Mouse (Mus musculus): ENCODE data around the gene Cmtm2a. TPM values are rescaled to one million over a fixed set of nuclear protein-coding genes. Genes with fewer than 3 reads are reported as not detected.
A peak's percentile ranks its signal among the peaks of the same experiment; 100 is the strongest.
"Not testable (repeated sequence)": the region's sequence is repeated elsewhere in the genome, so short reads cannot be mapped to it uniquely, and the experiment has no call there.

Gene Cmtm2a
- polyA plus RNA-seq, 1 experiment from 2014 or later = not detected

- no peak overlapping the region for H3K27ac ChIP-seq
- no peaks in the 10 kb centered on the region for H3K27me3 ChIP-seq (replicated peaks)
- no peaks in the 10 kb centered on the region for H3K9me3 ChIP-seq
- no peaks in the 10 kb centered on the region for H3K4me1 ChIP-seq
- no peak for ATAC-seq (ENCODE audit: low FRiP score, low read depth)
- H3K36me3 ChIP-seq = no peaks in the 10 kb centered on the region
- WGBS = 84% methylated on average over 5 of the region's 5 CpGs
- H3K9ac ChIP-seq = no peak overlapping the region
- no peak overlapping the region for H3K4me3 ChIP-seq
- H3K4me2 ChIP-seq (replicated peaks) = no peak overlapping the region
These were observed 40.0 kb upstream of the Cmtm2a start for GRCm38 (mm10) chr8:104332665-104333631.

DNA sequence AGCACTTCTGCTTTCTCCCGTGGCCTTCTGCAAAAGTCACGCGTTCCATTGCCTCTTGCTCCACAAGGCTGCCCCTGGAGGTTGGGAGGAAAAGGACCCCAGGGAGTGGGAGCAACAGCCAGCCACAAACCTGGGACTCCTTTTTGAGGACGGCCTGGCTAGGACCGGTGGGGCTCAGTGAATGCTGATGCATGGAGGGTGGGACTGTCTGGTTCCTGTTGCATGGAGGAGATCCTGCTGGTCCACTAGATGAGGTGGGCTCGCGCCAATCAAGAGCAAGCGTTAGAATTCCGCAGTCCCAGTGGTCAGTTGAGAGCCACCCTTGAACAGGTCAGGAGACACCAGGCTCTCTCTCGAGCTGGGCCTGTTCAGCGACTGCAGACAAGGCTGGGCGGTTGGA lies 28.9 kb upstream of the Cmtm2a start, which contains the start of gene Cmtm2b:
TSS of gene Cmtm2b (plus strand) at position 301 of the 400 bp plus-strand sequence.
- not testable (repeated sequence) for H3K4me2 ChIP-seq (replicated peaks); H3K4me3 ChIP-seq
- 90% methylated on average over 12 of the region's 12 CpGs for WGBS

DNA sequence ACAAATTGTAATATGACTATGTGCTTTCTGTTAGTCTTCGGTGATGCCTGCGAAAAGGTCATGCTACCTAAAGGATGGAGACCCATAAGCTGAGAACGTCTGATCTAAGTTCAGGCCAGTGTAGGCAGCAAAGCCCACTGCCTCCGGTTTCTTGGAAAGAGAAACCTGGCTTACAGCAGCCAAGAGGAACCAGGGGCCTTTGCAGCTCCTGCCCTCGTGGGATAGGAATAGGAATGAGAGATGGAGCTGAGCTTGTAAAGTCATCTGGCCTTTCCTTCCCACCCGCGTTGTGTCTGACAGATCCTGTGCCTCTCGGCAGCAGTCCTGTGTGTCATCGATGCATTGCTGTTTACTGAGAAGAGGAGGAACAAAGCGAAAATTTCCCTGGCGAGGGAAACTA lies 28.3 kb upstream of the Cmtm2a start, which contains the start of gene Gm11020:
TSS of gene Gm11020 (plus strand) at position 301 of the 400 bp plus-strand sequence.
- H3K27me3 ChIP-seq (replicated peaks); H3K4me1 ChIP-seq: not testable (repeated sequence)

More for the DNA sequence above, 28.9 kb upstream of the Cmtm2a start, which contains the start of gene Cmtm2b:
- ATAC-seq (ENCODE audit: low FRiP score, low read depth); H3K4me1 ChIP-seq; H3K27me3 ChIP-seq (replicated peaks); H3K9me3 ChIP-seq; H3K27ac ChIP-seq; H3K36me3 ChIP-seq; H3K9ac ChIP-seq: not testable (repeated sequence)

DNA sequence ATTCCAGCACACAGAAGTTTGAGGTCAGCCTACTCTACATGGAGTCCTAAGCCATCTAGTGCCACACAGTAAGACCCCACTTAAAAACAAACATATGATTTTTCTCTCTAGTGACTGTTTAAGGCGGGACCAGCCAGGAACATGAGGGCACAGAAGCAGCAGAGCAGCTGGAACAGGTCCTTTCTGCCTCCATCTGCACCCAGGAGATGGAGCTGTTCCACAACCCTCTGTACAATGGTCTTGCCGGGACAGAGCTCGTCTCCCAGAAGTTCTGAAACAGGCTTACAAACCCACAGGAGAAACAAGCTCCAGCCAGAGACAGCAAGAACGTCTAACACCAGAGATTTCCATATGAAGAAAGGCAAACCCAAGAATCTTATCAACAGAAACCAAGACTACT lies 20.3 kb upstream of the Cmtm2a start:
- Histone ChIP-seq H3K4me3 (no peak overlapping the region), H3K27me3 (replicated peaks) (no peaks in the 10 kb centered on the region), H3K4me2 (replicated peaks) (no peak overlapping the region), H3K27ac (no peak overlapping the region), H3K9me3 (no peaks in the 10 kb centered on the region), H3K36me3 (no peaks in the 10 kb centered on the region), H3K9ac (no peak overlapping the region), H3K4me1 (no peaks in the 10 kb centered on the region)
- ATAC-seq (ENCODE audit: low FRiP score, low read depth) = no peak
- WGBS = 87% methylated on average over 4 of the region's 4 CpGs

More for the DNA sequence above, 28.3 kb upstream of the Cmtm2a start, which contains the start of gene Gm11020:
- H3K27ac ChIP-seq; H3K36me3 ChIP-seq; H3K4me3 ChIP-seq; ATAC-seq (ENCODE audit: low FRiP score, low read depth); H3K4me2 ChIP-seq (replicated peaks); H3K9me3 ChIP-seq; H3K9ac ChIP-seq: not testable (repeated sequence)
- WGBS = 88% methylated on average over 11 of the region's 11 CpGs

DNA sequence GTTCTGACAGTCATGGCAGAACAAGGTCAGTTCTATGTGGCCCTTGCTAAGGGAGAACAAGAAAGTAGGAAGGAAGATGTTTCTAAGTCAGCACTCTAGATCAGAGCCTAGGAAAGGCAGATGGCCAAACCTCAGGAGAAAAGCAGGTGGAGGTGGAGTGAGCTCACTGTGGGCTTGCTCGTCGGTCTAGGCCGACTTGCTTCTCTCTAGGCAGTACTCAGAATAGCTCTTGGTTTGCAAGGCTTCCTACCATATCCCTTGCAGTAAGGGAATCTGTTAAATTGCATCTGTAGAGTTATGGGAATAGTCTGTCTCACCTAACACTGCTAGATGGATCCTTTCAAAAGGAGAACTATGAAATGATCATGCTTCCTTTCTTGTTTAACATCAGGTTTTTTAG lies 19.0 kb upstream of the Cmtm2a start:
- H3K4me3 ChIP-seq; H3K9ac ChIP-seq; H3K36me3 ChIP-seq; H3K9me3 ChIP-seq; H3K27me3 ChIP-seq (replicated peaks); ATAC-seq (ENCODE audit: low FRiP score, low read depth); H3K4me2 ChIP-seq (replicated peaks); H3K27ac ChIP-seq; H3K4me1 ChIP-seq: not testable (repeated sequence)
- WGBS = 89% methylated on average over 3 of the region's 3 CpGs

DNA sequence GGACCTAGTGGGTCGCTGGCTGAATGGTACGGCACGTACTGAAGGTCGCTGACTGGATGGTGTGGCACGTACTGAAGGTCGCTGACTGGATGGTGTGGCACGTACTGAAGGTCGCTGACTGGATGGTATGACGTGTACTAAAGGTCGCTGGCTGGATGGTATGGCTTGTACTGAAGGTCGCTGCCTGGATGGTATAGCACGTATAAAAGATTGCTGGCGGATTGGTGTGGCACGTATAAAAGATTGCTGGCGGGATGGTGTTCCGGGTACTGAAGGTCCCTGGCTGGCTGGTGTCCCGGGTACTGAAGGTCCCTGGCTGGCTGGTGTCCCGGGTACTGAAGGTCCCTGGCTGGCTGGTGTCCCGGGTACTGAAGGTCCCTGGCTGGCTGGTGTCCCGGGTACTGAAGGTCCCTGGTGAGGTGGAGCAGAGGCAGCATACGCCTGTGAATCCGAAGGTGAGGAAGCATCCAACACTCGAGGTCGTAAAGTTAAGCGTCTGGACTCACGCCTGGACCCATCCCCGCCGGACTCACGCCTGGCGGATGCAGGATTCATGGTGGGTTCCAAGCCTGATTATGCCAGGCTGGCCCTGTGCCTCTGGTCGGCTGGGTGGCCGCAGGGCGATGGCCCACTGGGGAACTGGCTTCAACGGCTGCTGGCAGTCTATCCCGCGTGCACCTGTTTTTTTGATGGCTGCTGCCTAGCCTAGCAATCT lies 16.6 kb upstream of the Cmtm2a start, which contains the start of the genes Gm45711 and Cmtm1:
TSS of gene Gm45711 (minus strand) at position 641 of the 715 bp plus-strand sequence.
TSS of gene Cmtm1 (minus strand) at position 705 of the 715 bp plus-strand sequence.
- ATAC-seq (ENCODE audit: low FRiP score, low read depth); H3K4me2 ChIP-seq (replicated peaks); H3K27me3 ChIP-seq (replicated peaks); H3K9me3 ChIP-seq; H3K4me1 ChIP-seq; H3K27ac ChIP-seq; H3K9ac ChIP-seq; H3K4me3 ChIP-seq; H3K36me3 ChIP-seq: not testable (repeated sequence)
- 90% methylated on average over 36 of the region's 36 CpGs for WGBS

DNA sequence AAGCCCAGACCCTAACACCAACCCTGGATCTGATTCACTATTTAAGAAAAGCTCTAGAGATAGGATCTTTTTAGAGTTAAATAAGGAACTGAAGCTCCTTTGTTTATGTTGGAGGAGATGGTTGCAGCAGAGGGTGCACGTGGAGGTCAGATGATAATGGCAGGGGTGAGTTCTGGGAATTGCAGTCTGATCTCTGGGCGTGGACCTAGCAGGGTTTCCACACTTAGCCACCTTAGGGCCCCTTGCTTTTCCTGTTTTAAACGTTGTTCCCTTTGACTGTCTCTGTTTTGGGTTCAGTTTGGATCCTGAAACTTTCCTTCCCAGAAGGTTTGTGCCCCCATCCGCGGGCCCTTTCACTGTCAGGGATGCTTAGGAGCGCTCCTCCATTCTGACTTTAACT lies 15.4 kb upstream of the Cmtm2a start:
- 48% methylated on average over 6 of the region's 6 CpGs for WGBS
- H3K9ac ChIP-seq; H3K4me2 ChIP-seq (replicated peaks); H3K27ac ChIP-seq; H3K27me3 ChIP-seq (replicated peaks); H3K4me1 ChIP-seq; H3K4me3 ChIP-seq; H3K9me3 ChIP-seq; H3K36me3 ChIP-seq; ATAC-seq (ENCODE audit: low FRiP score, low read depth): not testable (repeated sequence)

DNA sequence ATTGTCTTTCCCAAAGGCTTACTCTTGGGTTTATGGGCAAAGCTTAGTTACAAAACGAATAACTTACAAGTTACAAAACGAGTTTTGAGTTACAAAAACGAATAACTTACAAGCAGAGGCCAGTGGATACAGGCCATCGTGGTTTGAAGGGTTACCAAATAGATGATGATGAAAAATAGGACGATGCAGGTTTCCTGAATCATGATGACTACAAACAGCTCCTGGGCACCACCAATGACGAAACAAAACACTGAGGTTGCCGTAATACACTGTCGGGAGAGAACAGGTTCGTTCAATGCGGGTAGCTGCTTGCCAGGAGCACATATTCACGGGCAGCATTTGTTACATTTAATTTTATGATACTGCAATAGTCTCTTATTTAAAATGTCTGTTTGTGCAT lies 12.0 kb upstream of the Cmtm2a start:
- Histone ChIP-seq H3K9ac (no peak overlapping the region), H3K27ac (no peak overlapping the region), H3K4me2 (replicated peaks) (no peak overlapping the region), H3K27me3 (replicated peaks) (no peaks in the 10 kb centered on the region), H3K36me3 (no peaks in the 10 kb centered on the region), H3K9me3 (no peaks in the 10 kb centered on the region), H3K4me3 (no peak overlapping the region), H3K4me1 (no peaks in the 10 kb centered on the region)
- WGBS = 91% methylated on average over 11 of the region's 11 CpGs
- no peak for ATAC-seq (ENCODE audit: low FRiP score, low read depth)

- WGBS = 88% methylated on average over 4 of the region's 4 CpGs
- not testable (repeated sequence) for H3K9ac ChIP-seq; H3K4me1 ChIP-seq; H3K4me2 ChIP-seq (replicated peaks); H3K36me3 ChIP-seq; H3K9me3 ChIP-seq; H3K27me3 ChIP-seq (replicated peaks); ATAC-seq (ENCODE audit: low FRiP score, low read depth); H3K27ac ChIP-seq; H3K4me3 ChIP-seq
These were observed 9.6 kb upstream of the Cmtm2a start for GRCm38 (mm10) chr8:104302536-104302935.

DNA sequence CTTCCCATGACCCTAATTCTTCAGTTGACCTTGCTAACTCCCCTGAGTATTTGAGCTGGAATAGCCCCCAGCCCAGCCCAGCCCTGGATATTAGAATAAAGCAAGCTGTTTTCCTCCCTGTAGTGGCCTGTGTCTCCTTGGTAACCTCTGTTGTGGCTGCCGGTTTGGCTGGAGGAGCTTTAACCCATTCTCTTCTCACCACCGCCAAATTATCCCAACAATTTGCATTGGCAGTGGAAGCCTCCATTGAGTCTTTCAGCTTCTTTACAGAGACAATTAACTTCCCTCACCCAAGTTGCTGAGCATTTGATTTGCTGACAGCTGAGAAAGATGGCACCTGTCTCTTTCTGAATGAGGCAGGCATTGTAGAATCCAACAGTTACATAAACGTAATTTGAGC lies 8.6 kb upstream of the Cmtm2a start:
- H3K9ac ChIP-seq; H3K4me1 ChIP-seq; H3K27ac ChIP-seq; H3K4me3 ChIP-seq; H3K27me3 ChIP-seq (replicated peaks); H3K4me2 ChIP-seq (replicated peaks); H3K9me3 ChIP-seq; H3K36me3 ChIP-seq: not testable (repeated sequence)
- WGBS = 8% methylated on average over 3 of the region's 3 CpGs
- 0 out of 2 replicates have a peak, but pooled peaks have one; percentile 53 for ATAC-seq (ENCODE audit: low FRiP score, low read depth)

- no peaks in the 10 kb centered on the region for H3K9me3 ChIP-seq
- no peak overlapping the region for H3K27ac ChIP-seq
- no peaks in the 10 kb centered on the region for H3K36me3 ChIP-seq
- no peaks in the 10 kb centered on the region for H3K27me3 ChIP-seq (replicated peaks)
- no peak for ATAC-seq (ENCODE audit: low FRiP score, low read depth)
- no peak overlapping the region for H3K4me2 ChIP-seq (replicated peaks)
- no peak overlapping the region for H3K4me3 ChIP-seq
- no peak overlapping the region for H3K9ac ChIP-seq
- WGBS = 93% methylated on average over 1 of the region's 1 CpGs
- no peaks in the 10 kb centered on the region for H3K4me1 ChIP-seq
These were observed 1.4 kb upstream of the Cmtm2a start for GRCm38 (mm10) chr8:104294396-104294795.

- no peak for ATAC-seq (ENCODE audit: low FRiP score, low read depth)
- no peak overlapping the region for H3K9ac ChIP-seq
- no peak overlapping the region for H3K27ac ChIP-seq
- no peak overlapping the region for H3K4me3 ChIP-seq
- WGBS = 92% methylated on average over 6 of the region's 6 CpGs
- no peaks in the 10 kb centered on the region for H3K9me3 ChIP-seq
- no peak overlapping the region for H3K4me2 ChIP-seq (replicated peaks)
- H3K36me3 ChIP-seq = peaks cover 7% of the 10 kb centered on the region; the same call in 1 of the 2 replicates
- no peaks in the 10 kb centered on the region for H3K27me3 ChIP-seq (replicated peaks)
- no peaks in the 10 kb centered on the region for H3K4me1 ChIP-seq
These were observed 24.0 kb downstream of the Cmtm2a start for GRCm38 (mm10) chr8:104268937-104269440.
